Mouse (Mus musculus) limb, embryonic 10.5 days (tissue): ENCODE results near the gene Crhr1. TPM values are rescaled to one million over a fixed set of nuclear protein-coding genes. Genes with fewer than 3 reads are reported as not detected.

ENCODE experiments used
- DNase-seq: peaks from one replicate; pipeline ENCODE4 v3.0.0-alpha.2; 2017; ENCODE audit warnings: low spot score
- H3K27ac ChIP-seq: fragments of 300-500 bp; sonication (generic); 2 replicates; pipeline ENCODE4 v1.5.1; 2016; ENCODE audit warnings: mild to moderate bottlenecking
- H3K27me3 ChIP-seq: fragments of 300-500 bp; sonication (generic); 2 replicates; pipeline ENCODE4 v1.6.1; 2016; ENCODE audit warnings: low read depth, mild to moderate bottlenecking; ENCODE audit not compliant: poor library complexity, severe bottlenecking
- H3K36me3 ChIP-seq: fragments of 300-500 bp; sonication (generic); 2 replicates; pipeline ENCODE4 v1.6.1; 2016; ENCODE audit warnings: mild to moderate bottlenecking, moderate library complexity
- H3K4me1 ChIP-seq: fragments of 300-500 bp; sonication (generic); 2 replicates; pipeline ENCODE4 v1.6.1; 2016
- H3K4me3 ChIP-seq: fragments of 300-500 bp; sonication (generic); 2 replicates; pipeline ENCODE4 v1.5.1; 2016; ENCODE audit warnings: mild to moderate bottlenecking, moderate library complexity
- H3K9me3 ChIP-seq: fragments of 300-500 bp; sonication (generic); replicated peaks from 2 replicates; pipeline ENCODE4 v1.6.1; 2016; ENCODE audit warnings: mild to moderate bottlenecking
- WGBS: fragments of 180-500 bp; shearing (Covaris S2); methylation state at CpG from one replicate; pipeline ENCODE4 v1.1.7; 2016; 5-methylcytosine and 5-hydroxymethylcytosine counted together
- polyA plus RNA-seq: library from polyadenylated mRNA; unstranded; fragments of >200 nt; fragmentation: Nextera tagmentation; extraction: Ambion mirVana; gene quantifications from 2 replicates; pipeline ENCODE4 v1.2.1, GENCODE M21; 2016

The Crhr1 gene
- polyA plus RNA-seq, 1 experiment from 2014 or later: 1.1 TPM

GRCm38 (mm10) chr11:104113699-104114098 is 19.0 kb upstream of the Crhr1 start:
- Histone ChIP-seq H3K36me3 (no peaks in the 10 kb centered on the region), H3K4me3 (no peak overlapping the region), H3K27ac (no peak overlapping the region), H3K4me1 (peaks cover 8% of the 10 kb centered on the region; the same call in 1 of the 2 replicates), H3K27me3 (no peaks in the 10 kb centered on the region), H3K9me3 (no peaks in the 10 kb centered on the region)
- 89% methylated on average over 6 of the region's 6 CpGs for WGBS
- no peak for DNase-seq

- no peak overlapping the region for H3K27ac ChIP-seq
- H3K27me3 ChIP-seq: no peaks in the 10 kb centered on the region
- WGBS: 3% methylated on average over 7 of the region's 7 CpGs
- no peak overlapping the region for H3K4me3 ChIP-seq
- H3K9me3 ChIP-seq: no peaks in the 10 kb centered on the region
- no peaks in the 10 kb centered on the region for H3K36me3 ChIP-seq
- peaks cover 8% of the 10 kb centered on the region; the same call in 1 of the 2 replicates for H3K4me1 ChIP-seq
- peak; percentile 92 for DNase-seq
Measured at GRCm38 (mm10) chr11:104114690-104115089, 18.0 kb upstream of the Crhr1 start.

- no peak overlapping the region for H3K4me3 ChIP-seq
- 69% methylated on average over 4 of the region's 4 CpGs for WGBS
- no peaks in the 10 kb centered on the region for H3K36me3 ChIP-seq
- H3K4me1 ChIP-seq: peaks cover 8% of the 10 kb centered on the region; the same call in 1 of the 2 replicates
- DNase-seq: no peak
- no peaks in the 10 kb centered on the region for H3K27me3 ChIP-seq
- no peaks in the 10 kb centered on the region for H3K9me3 ChIP-seq
- H3K27ac ChIP-seq: no peak overlapping the region
Measured at GRCm38 (mm10) chr11:104118356-104118755, 14.3 kb upstream of the Crhr1 start.

- H3K4me1 ChIP-seq: no peaks in the 10 kb centered on the region
- no peaks in the 10 kb centered on the region for H3K9me3 ChIP-seq
- no peak overlapping the region for H3K27ac ChIP-seq
- 75% methylated on average over 7 of the region's 7 CpGs for WGBS
- DNase-seq: no peak
- H3K4me3 ChIP-seq: no peak overlapping the region
- no peaks in the 10 kb centered on the region for H3K36me3 ChIP-seq
- H3K27me3 ChIP-seq: no peaks in the 10 kb centered on the region
Measured at GRCm38 (mm10) chr11:104122966-104123365, 9.7 kb upstream of the Crhr1 start.

- Histone ChIP-seq H3K4me3 (no peak overlapping the region), H3K27ac (no peak overlapping the region), H3K36me3 (no peaks in the 10 kb centered on the region), H3K4me1 (no peaks in the 10 kb centered on the region), H3K27me3 (no peaks in the 10 kb centered on the region), H3K9me3 (no peaks in the 10 kb centered on the region)
- no peak for DNase-seq
- WGBS: 83% methylated on average over 10 of the region's 10 CpGs
Measured at GRCm38 (mm10) chr11:104123479-104123878, 9.2 kb upstream of the Crhr1 start.

- WGBS: 88% methylated on average over 3 of the region's 3 CpGs
- no peak overlapping the region for H3K27ac ChIP-seq
- DNase-seq: no peak
- H3K4me3 ChIP-seq: no peak overlapping the region
- H3K27me3 ChIP-seq: peaks cover 3% of the 10 kb centered on the region; the same call in 1 of the 2 replicates
- H3K9me3 ChIP-seq: no peaks in the 10 kb centered on the region
- no peaks in the 10 kb centered on the region for H3K36me3 ChIP-seq
- no peaks in the 10 kb centered on the region for H3K4me1 ChIP-seq
Measured at GRCm38 (mm10) chr11:104124582-104124981, 8.1 kb upstream of the Crhr1 start.

GRCm38 (mm10) chr11:104129466-104129865 is 3.2 kb upstream of the Crhr1 start:
- peaks cover 52% of the 10 kb centered on the region for H3K27me3 ChIP-seq

GRCm38 (mm10) chr11:104130721-104131647 is 1.7 kb upstream of the Crhr1 start:
- Histone ChIP-seq H3K27ac (no peak overlapping the region), H3K4me1 (peaks cover 22% of the 10 kb centered on the region), H3K36me3 (no peaks in the 10 kb centered on the region), H3K27me3 (peaks cover 67% of the 10 kb centered on the region), H3K4me3 (no peak overlapping the region), H3K9me3 (no peaks in the 10 kb centered on the region)
- WGBS: 78% methylated on average over 15 of the region's 15 CpGs
- no peak for DNase-seq

More at GRCm38 (mm10) chr11:104129466-104129865, 3.2 kb upstream of the Crhr1 start:
- no peak overlapping the region for H3K4me3 ChIP-seq
- H3K4me1 ChIP-seq: peaks cover 22% of the 10 kb centered on the region
- DNase-seq: no peak
- H3K36me3 ChIP-seq: no peaks in the 10 kb centered on the region
- H3K27ac ChIP-seq: no peak overlapping the region
- 91% methylated on average over 5 of the region's 5 CpGs for WGBS
- no peaks in the 10 kb centered on the region for H3K9me3 ChIP-seq

GRCm38 (mm10) chr11:104131756-104132155 is 899 bp upstream of the Crhr1 start:
- DNase-seq: peak; percentile 81
- Histone ChIP-seq H3K4me3 (peak overlapping the region; percentile 68), H3K36me3 (no peaks in the 10 kb centered on the region), H3K27me3 (peaks cover 75% of the 10 kb centered on the region), H3K27ac (no peak overlapping the region), H3K4me1 (peaks cover 22% of the 10 kb centered on the region), H3K9me3 (no peaks in the 10 kb centered on the region)
- under 1% methylated on average over 21 of the region's 21 CpGs for WGBS

- Histone ChIP-seq H3K4me3 (peak overlapping the region; percentile 68), H3K27me3 (peaks cover 89% of the 10 kb centered on the region), H3K36me3 (no peaks in the 10 kb centered on the region), H3K9me3 (no peaks in the 10 kb centered on the region), H3K27ac (no peak overlapping the region), H3K4me1 (peaks cover 22% of the 10 kb centered on the region)
- WGBS: under 1% methylated on average over 47 of the region's 47 CpGs
- DNase-seq: peak; percentile 45
Measured at GRCm38 (mm10) chr11:104133442-104133983, 858 bp downstream of the Crhr1 start.

GRCm38 (mm10) chr11:104138976-104139375 is 6.3 kb downstream of the Crhr1 start:
- Histone ChIP-seq H3K4me3 (no peak overlapping the region), H3K9me3 (no peaks in the 10 kb centered on the region), H3K36me3 (no peaks in the 10 kb centered on the region), H3K4me1 (no peaks in the 10 kb centered on the region), H3K27ac (no peak overlapping the region), H3K27me3 (peaks cover 51% of the 10 kb centered on the region)
- 84% methylated on average over 3 of the region's 3 CpGs for WGBS
- DNase-seq: no peak

GRCm38 (mm10) chr11:104144930-104145329 is 12.3 kb downstream of the Crhr1 start:
- DNase-seq: no peak
- WGBS: 90% methylated on average over 1 of the region's 1 CpGs
- peaks cover 23% of the 10 kb centered on the region for H3K4me1 ChIP-seq
- no peaks in the 10 kb centered on the region for H3K36me3 ChIP-seq
- no peaks in the 10 kb centered on the region for H3K9me3 ChIP-seq
- H3K4me3 ChIP-seq: no peak overlapping the region
- no peaks in the 10 kb centered on the region; the same call in 1 of the 2 replicates for H3K27me3 ChIP-seq
- H3K27ac ChIP-seq: no peak overlapping the region

GRCm38 (mm10) chr11:104148787-104149186 is 16.1 kb downstream of the Crhr1 start:
- H3K9me3 ChIP-seq: no peaks in the 10 kb centered on the region
- no peak overlapping the region for H3K27ac ChIP-seq
- 73% methylated on average over 7 of the region's 7 CpGs for WGBS
- H3K4me3 ChIP-seq: no peak overlapping the region
- H3K36me3 ChIP-seq: no peaks in the 10 kb centered on the region
- H3K4me1 ChIP-seq: peaks cover 44% of the 10 kb centered on the region
- H3K27me3 ChIP-seq: peaks cover 13% of the 10 kb centered on the region; the same call in 1 of the 2 replicates
- no peak for DNase-seq
